ENCODE assay signal across 8 mouse cellular contexts in the genomic region with DNA sequence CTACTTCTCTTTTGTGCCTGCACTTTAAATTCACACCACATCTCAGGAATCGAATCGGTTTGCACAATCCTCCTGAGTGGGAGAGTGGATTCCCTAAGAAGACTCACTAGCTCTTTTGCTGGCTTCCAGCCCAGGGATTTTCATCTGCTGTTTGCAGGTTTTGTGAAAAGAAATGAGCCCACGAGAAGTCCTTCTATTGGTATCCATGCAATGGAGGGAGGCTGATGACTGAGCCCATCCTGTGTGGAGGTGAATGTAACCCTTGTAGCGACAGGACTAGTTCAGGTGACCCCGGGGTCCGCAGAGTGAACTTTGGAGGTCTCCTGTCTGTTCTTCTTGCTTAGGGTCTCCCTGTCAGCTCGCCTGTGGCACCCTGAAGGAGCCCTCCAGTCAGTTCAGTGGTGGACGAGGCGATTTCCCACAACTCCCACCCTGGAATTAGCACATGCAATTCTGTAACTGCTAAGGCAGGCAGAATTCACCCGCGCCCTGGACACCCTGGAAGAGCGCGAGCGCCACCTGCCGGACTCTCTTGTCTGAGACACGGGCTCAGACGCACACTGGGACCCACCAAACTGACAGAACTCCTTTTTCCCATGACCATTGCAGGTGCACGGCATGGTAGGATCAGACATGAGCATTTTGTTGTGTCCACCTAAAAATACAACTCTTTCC.
DNase-seq lines count a peak whose midpoint lies in the region; ATAC-seq and TF ChIP-seq lines count a peak whose summit lies in the region.

No protein-coding gene starts in this region.

- H3K27ac ChIP-seq in midbrain, embryonic 14.5 days (replicated peaks; ENCODE audit: low read depth, low read length): no peak overlapping the region
- no peak overlapping the region for H3K27ac ChIP-seq in stomach, postnatal 0 days (replicated peaks)

- intact Hi-C loops in left cerebral cortex, postnatal 25 days (cut with DNase I): loop anchor here (1.0 to 5.0 kb wide), 2 partner anchors 838 to 1190 kb away; no protein-coding TSS in a partner anchor

- H3K36me3 ChIP-seq in midbrain, embryonic 14.5 days (ENCODE audit: control insufficient read depth, insufficient read depth, low read length): no peaks in the 10 kb centered on the region
- no peaks in the 10 kb centered on the region for H3K36me3 ChIP-seq in stomach, postnatal 0 days (ENCODE audit: control insufficient read depth, insufficient read depth, low read length)

- no peak overlapping the region for H3K9ac ChIP-seq in midbrain, embryonic 14.5 days (replicated peaks; ENCODE audit: low read length)
- no peak overlapping the region for H3K9ac ChIP-seq in stomach, postnatal 0 days (ENCODE audit: low read length)

- H3K27me3 ChIP-seq in midbrain, embryonic 14.5 days (ENCODE audit: control insufficient read depth, insufficient read depth, low read length): no peaks in the 10 kb centered on the region
- H3K27me3 ChIP-seq in stomach, postnatal 0 days (ENCODE audit: control insufficient read depth, insufficient read depth, low read length): no peaks in the 10 kb centered on the region

- DNase-seq in cerebellum, adult 9-10 months: no peak
- peak; percentile 58 for DNase-seq in cerebellum, postnatal 36 days
- peak; percentile 15 to 47 for DNase-seq in gastrocnemius, adult 8-10 months (ENCODE audit: low spot score in 2 of 2)
- DNase-seq in kidney, adult 11 months: peak; percentile 22
- DNase-seq in left cerebral cortex, postnatal 25 days (ENCODE audit: low spot score in 2 of 2): peak; percentile 74 to 94
- peak; percentile 94 for DNase-seq in midbrain, embryonic 14.5 days
- peak; percentile 82 for DNase-seq in stomach, postnatal 0 days (ENCODE audit: low spot score)

- TF ChIP-seq CTCF in stomach, postnatal 0 days (IDR thresholded peaks at IDR 0.05; ENCODE audit: low read depth): peak; percentile 94

- no peak overlapping the region for H3K4me2 ChIP-seq in midbrain, embryonic 14.5 days (ENCODE audit: low read length)
- no peak overlapping the region for H3K4me2 ChIP-seq in stomach, postnatal 0 days (replicated peaks; ENCODE audit: low read depth)

- no peak overlapping the region for H3K4me3 ChIP-seq in midbrain, embryonic 14.5 days (replicated peaks; ENCODE audit: low read depth, low read length)
- no peak overlapping the region for H3K4me3 ChIP-seq in stomach, postnatal 0 days (ENCODE audit: low read depth, low read length)

- ATAC-seq in cerebellum, adult (ENCODE audit: insufficient number of reproducible peaks, low FRiP score, low TSS enrichment): 0 out of 2 replicates have a peak, but pooled peaks have one; percentile 58
- ATAC-seq in midbrain, embryonic 14.5 days (ENCODE audit: low FRiP score, low TSS enrichment): peak; percentile 77; the same call in 1 of the 2 replicates
- peak; percentile 65 for ATAC-seq in stomach, postnatal 0 days (ENCODE audit: low FRiP score, low TSS enrichment)

- H3K4me1 ChIP-seq in midbrain, embryonic 14.5 days (ENCODE audit: control insufficient read depth, insufficient read depth, low read length): no peaks in the 10 kb centered on the region
- H3K4me1 ChIP-seq in stomach, postnatal 0 days (replicated peaks; ENCODE audit: control insufficient read depth, insufficient read depth): no peaks in the 10 kb centered on the region

- no peak for TF ChIP-seq EP300 in stomach, postnatal 0 days (optimal IDR thresholded peaks at IDR 0.05)

- 29% methylated on average over 18 of the region's 18 CpGs for WGBS in midbrain, embryonic 14.5 days
- 30% methylated on average over 18 of the region's 18 CpGs for WGBS in stomach, postnatal 0 days

- H3K9me3 ChIP-seq in midbrain, embryonic 14.5 days (ENCODE audit: control insufficient read depth, low read length): no peaks in the 10 kb centered on the region
- no peaks in the 10 kb centered on the region for H3K9me3 ChIP-seq in stomach, postnatal 0 days (ENCODE audit: control insufficient read depth, low read length)
